Mouse (Mus musculus) megakaryocyte, adult 5-6 weeks (primary cell): ENCODE data around the gene Pik3c2b. TPM values are rescaled to one million over a fixed set of nuclear protein-coding genes. Genes with fewer than 3 reads are reported as not detected.

ENCODE experiments used
- ATAC-seq: 2 replicates; pipeline ENCODE4 v1.8.0; 2016; ENCODE audit warnings: mild to moderate bottlenecking, inconsistent platforms; ENCODE audit not compliant: poor library complexity, severe bottlenecking
- total RNA-seq, 2 experiments: library from RNA; stranded (forward) in 1 of 2; stranded (reverse) in 1 of 2; fragments of 153-499, 151-499 nt in 1 of 2; fragments of 221-1000, 200-1000 nt in 1 of 2; gene quantifications; 2 replicates each; pipeline versions ENCODE4 v1.2.3 to v1.2.4; 2015 to 2017

The Pik3c2b gene
- total RNA-seq, 2 experiments from 2014 or later: 0.48 to 0.67 TPM

DNA sequence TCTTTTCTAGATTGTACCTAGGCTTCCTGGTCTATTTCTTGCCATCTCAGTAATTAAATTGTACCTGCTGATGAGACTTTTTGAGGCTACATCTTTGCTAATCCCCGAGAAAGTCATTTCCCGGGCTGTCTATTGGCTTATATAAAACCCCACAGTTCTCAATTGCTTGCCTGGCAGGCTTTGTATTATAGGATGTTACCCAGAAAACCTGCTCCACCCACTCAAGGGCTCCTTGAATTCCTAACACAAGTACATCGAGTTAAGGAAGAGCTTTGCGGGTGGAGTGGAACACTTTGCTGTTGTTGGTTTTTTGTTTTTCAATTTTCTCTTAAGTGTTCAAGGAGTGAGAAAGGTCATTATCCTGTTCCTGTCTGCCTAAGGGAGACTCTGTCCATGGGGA, 43.9 kb downstream of the Pik3c2b start:
- no peak for ATAC-seq

GRCm38 (mm10) chr1:133090641-133091040, 45.2 kb downstream of the Pik3c2b start:
- ATAC-seq: no peak

GRCm38 (mm10) chr1:133091483-133091882, 46.0 kb downstream of the Pik3c2b start:
- no peak for ATAC-seq

DNA sequence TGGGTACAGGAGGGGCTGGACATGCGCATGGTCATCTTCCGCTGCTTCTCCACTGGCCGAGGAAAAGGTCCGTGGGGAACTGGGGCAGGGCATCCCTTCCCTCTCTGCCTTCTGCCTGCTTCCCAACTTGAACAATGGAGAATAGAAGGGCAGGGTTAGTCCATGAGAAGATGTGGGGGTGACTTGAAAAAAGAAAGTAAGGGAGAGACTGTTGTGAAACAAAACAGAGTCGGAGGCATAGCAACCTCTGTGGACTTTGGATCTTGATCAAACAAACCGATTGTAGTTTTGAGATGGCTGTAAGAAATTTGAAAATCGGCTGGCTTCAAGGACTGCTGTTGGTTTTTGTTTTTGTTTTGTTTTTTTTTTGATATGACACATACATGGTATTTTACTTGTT, 48.3 kb downstream of the Pik3c2b start:
- ATAC-seq: no peak

DNA sequence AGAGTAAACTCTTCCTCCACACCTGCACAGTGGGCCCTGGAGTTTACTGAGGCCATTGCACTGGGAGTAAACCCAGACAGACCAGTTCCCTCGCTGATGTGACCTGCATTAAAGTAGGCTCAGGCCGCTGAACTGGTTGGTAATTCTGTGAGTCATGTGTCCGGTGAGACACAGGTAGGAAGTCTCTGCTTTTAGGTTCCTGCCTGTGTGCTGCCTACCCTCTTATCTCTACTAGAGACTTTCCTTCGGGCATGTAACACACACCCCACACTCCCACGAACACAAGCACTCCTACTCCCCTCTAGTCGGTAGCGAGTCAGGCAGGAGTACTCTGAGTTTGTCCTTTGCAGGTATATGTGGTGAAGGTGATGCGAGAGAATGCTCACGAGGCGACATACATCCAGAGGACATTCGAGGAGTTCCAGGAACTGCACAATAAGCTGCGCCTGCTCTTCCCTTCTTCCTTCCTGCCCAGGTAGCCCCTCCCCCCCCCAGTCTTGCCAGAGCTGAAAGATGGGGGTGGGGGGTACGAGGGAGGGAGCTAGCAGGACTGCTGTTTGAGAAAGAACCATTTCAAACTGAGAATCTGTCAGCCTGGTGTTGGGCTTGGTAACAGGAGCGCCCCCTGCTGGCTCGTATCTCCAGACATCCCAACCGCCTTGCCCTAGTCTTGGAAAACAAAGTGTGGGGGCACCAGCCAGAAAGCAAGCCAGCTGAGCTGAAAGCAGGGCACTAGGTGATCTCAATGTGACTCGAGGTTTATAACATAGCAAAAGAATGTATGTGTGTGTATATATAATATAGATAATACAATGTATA, 55.7 kb downstream of the Pik3c2b start:
- ATAC-seq: peak; percentile 89

- ATAC-seq: no peak
These were observed 56.6 kb downstream of the Pik3c2b start for GRCm38 (mm10) chr1:133102108-133102507.

- 0 out of 2 replicates have a peak, but pooled peaks have one; percentile 16 for ATAC-seq
These were observed 57.8 kb downstream of the Pik3c2b start for GRCm38 (mm10) chr1:133103315-133103714.

- no peak for ATAC-seq
These were observed 58.4 kb downstream of the Pik3c2b start for GRCm38 (mm10) chr1:133103871-133104270.

DNA sequence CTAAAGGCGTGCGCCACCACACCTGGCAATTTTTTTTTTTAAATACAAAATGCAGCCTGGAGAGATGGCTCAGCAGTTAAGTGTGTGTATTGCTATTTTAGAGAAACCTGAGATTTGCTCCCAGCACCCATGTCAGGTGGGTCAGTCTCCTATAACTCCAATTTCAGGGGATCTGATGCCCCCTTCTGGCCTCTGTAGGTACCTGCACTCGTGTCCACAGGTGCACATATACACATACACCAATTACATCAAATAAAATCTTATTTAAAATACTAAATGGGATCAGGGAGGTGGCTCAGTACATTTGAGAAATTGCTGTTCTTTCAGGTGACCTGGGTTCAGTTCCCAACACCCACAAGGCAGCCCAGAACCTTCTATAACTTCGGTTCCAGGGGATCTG, 70.6 kb downstream of the Pik3c2b start:
- no peak for ATAC-seq

DNA sequence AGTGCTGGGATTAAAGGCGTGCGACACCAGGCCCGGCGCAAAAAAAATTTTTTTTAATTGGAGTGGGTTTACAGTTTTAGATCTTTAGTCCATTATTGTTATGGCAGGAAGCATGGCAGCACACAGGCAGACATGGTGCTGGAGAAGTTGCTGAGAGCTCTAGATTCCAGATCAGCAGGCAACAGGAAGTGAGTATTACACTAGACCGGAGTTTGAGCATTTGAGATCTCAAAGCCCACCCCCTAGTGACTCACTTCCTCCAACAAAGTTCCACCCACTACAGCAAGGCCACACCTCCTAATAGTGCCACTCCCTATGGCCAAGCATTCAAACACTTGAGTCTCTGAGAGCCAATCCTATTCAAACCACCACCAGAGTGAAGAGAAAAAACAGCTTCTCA, 72.7 kb downstream of the Pik3c2b start:
- ATAC-seq: peak; percentile 86

GRCm38 (mm10) chr1:133118844-133119243, 73.4 kb downstream of the Pik3c2b start:
- ATAC-seq: no peak

- peak; percentile 89 for ATAC-seq
These were observed 74.7 kb downstream of the Pik3c2b start for GRCm38 (mm10) chr1:133119931-133120712.

DNA sequence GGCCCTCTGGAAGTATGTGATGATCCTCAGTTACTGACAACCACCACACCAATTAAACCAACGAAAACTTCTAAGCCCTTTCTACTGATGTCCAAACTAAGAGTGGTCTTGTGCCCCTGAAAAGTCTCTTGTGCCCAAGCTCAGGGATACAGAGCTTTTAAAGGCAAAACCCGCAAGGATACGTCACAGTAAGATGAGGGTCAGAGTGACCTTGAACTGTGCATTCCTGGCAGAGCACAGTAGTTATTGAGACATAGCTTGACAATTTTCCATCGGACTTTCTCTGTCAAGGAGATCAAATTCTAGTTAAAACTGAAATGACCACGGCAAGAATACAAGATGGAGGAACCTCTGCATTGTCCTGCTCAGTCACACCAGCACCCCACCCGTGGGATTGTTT, 75.8 kb downstream of the Pik3c2b start:
- ATAC-seq: no peak

DNA sequence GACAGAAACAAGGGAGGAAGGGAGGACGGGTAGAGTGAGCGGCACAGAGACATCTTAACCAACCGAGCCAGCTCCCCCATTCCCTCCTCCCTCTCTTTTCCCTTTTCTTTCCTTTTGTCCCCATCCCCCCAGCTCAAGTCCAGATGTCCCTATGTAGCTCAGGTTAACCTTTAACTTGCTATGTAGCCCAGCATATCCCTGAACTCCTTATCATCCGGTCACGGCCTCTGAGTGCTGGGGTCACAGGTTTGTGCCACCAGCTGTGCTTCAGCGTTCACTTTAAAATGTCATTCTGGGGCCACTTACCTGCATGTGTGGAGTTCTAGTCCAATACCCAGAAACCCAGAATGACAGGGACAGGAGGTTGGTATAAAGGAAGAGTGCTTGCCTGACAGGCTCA, 78.7 kb downstream of the Pik3c2b start:
- no peak for ATAC-seq

- ATAC-seq: no peak
These were observed 80.3 kb downstream of the Pik3c2b start for GRCm38 (mm10) chr1:133125640-133126364.

GRCm38 (mm10) chr1:133126365-133126740, 80.9 kb downstream of the Pik3c2b start:
- ATAC-seq: no peak

GRCm38 (mm10) chr1:133127328-133127727, 81.9 kb downstream of the Pik3c2b start:
- no peak for ATAC-seq

- ATAC-seq: 0 out of 2 replicates have a peak, but pooled peaks have one; percentile 0
These were observed 84.2 kb downstream of the Pik3c2b start for GRCm38 (mm10) chr1:133129471-133130221.

DNA sequence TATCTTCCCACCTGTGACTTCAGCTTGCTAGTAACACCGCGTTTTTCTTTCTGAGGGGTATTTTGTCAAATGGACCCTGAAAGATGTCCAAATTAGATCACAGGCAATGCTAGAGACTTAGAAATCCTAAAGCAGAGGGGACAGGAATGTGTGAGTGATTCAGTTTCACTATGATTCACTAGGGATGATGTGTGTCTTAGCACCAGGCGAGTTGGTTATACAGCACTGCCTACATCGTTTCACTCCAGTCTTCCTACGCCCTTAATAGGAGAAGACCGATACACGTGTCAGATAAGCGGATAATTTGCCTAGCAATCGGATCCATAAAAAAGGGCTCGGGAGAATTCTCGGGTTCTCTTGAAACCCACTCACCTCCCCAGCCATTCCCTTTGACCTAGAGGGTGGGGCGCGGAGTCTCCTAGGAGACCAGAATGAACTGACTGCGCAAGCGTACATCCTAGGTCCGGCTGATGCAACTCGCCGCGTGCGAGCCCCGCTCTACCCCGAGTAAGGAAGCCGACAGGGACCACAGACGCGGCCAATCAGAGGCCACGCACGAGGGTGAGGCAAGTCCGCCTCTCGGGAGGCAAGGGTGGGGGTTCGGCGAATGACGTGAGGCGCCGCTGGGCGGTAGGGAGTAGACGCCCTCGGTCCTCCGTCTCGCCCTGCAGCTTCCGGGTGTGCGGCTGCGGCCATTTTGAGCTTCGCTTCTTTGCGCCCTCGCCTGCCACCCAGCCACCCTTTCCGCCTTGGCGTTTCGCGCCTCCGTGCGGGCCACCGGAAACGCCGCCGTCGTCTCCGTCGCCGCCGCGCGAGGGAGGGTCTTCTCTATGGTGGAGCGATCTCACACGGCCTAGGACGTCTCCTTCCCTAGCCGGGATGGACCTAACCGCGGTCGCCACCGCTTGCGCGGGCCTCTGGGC, 85.4 kb downstream of the Pik3c2b start, which contains the start of gene Ppp1r15b:
Ppp1r15b (plus strand) TSS at position 506 of the 923 bp plus-strand sequence.
- peak; percentile 80 for ATAC-seq
